Mouse (Mus musculus): ENCODE measurements at regions not wholly inside any gene's neighbourhood (a gene's known extent, or its start where the extent isn't known, plus 50 kb on each side); places are given as distances from the start of the nearest gene placed in this dataset.

DNA sequence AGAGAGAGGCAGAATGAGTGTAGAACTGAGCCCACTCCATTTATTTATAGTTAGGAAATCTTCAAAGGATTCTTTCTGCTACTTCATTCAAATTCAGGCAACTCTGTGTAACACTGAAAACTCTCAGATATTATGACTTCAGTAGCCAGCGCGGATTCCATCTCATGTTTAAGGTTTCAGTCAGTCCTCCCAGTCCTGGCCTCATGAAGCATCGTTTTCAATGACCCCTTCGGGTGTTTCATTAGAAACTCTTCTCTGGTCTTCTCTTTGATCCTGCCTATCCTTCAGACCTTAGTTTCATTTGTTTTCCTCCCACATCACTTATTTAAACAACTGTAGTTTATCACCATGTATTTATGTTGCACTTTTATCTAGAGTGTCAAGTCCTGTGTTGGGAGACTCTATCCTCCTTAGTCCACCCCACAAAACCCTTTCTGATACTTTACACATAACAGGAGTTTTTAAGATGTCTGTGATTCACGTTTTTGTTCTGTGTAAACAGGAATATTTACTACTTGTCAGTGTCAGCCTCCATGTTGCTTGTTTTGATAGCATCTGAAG lies 447.7 kb upstream of the Jag1 start:
- TF ChIP-seq CTCF (IDR thresholded peaks at IDR 0.05; ENCODE audit: extremely low read depth, insufficient read depth, low read length) (no peak), POLR2A (IDR thresholded peaks at IDR 0.05; ENCODE audit: extremely low read depth, insufficient read depth, low read length) (no peak)
